Mouse (Mus musculus): ENCODE measurements around the gene Elmo1.

GRCm38 (mm10) chr13:20430998-20431397, 340.6 kb downstream of the Elmo1 start:
- TF ChIP-seq CTCF (IDR thresholded peaks at IDR 0.05; ENCODE audit: low read depth, low read length) (no peak), EP300 (IDR thresholded peaks at IDR 0.05; ENCODE audit: insufficient read depth, low read depth, low read length) (no peak), POLR2A (IDR thresholded peaks at IDR 0.05; ENCODE audit: insufficient read depth, low read length) (no peak)

All from ES-Bruce4 (cell line).